30 mouse cellular contexts compared by ENCODE assay signal in genomic region chr6:122604260-122604659, GRCm38 (mm10). TPM values are rescaled to one million over a fixed set of nuclear protein-coding genes. Genes with fewer than 3 reads are reported as not detected.
DNase-seq lines count a peak whose midpoint lies in the region; ATAC-seq and TF ChIP-seq lines count a peak whose summit lies in the region.
"Had no signal": no experiment of that assay in that cellular context is flagged by ENCODE, and none has a peak within 500 bp of the region (broad histone marks: within the 10 kb centered on the region; RNA-seq: fewer than 3 reads in every experiment).

No protein-coding gene starts in this region.

- H3K4me1 ChIP-seq in kidney, postnatal 0 days (replicated peaks; ENCODE audit: insufficient read depth, low read length), result no peaks in the 10 kb centered on the region
- H3K4me1 ChIP-seq: intestine, embryonic 15.5 days; lung, embryonic 15.5 days had no signal

- no peaks in the 10 kb centered on the region for H3K27me3 ChIP-seq in kidney, postnatal 0 days (ENCODE audit: insufficient read depth, low read length)
- H3K27me3 ChIP-seq: forebrain, embryonic 12.5 days; intestine, embryonic 15.5 days; lung, embryonic 15.5 days; neural tube, embryonic 15.5 days; Patski had no signal

- no peak overlapping the region for H3K27ac ChIP-seq in kidney, postnatal 0 days
- H3K27ac ChIP-seq: forebrain, embryonic 12.5 days; hindbrain, embryonic 14.5 days; intestine, embryonic 15.5 days; left cerebral cortex, adult 2 months; lung, embryonic 15.5 days; midbrain, embryonic 10.5 days; neural tube, embryonic 15.5 days had no signal

- no peak for ATAC-seq in kidney, postnatal 0 days (replicated peaks; ENCODE audit: low FRiP score, low read depth)
- ATAC-seq in granulocyte monocyte progenitor cell, adult 5-6 weeks (replicated peaks; ENCODE audit: poor library complexity, severe bottlenecking), result peak; percentile 65
- ATAC-seq in monocyte, adult 5-6 weeks (replicated peaks; ENCODE audit: insufficient number of reproducible peaks, low FRiP score, low TSS enrichment, poor library complexity, severe bottlenecking), result peak; percentile 41; the same call in 1 of the 2 replicates
- ATAC-seq: activated CD4-positive, CD25-positive, alpha-beta regulatory T cell, adult 4 months; intestine, embryonic 15.5 days; Patski had no signal

- H3K9ac ChIP-seq in kidney, postnatal 0 days (ENCODE audit: low read depth, low read length), result no peak overlapping the region
- H3K9ac ChIP-seq: forebrain, embryonic 12.5 days; hindbrain, embryonic 14.5 days; intestine, embryonic 15.5 days; lung, embryonic 15.5 days; neural tube, embryonic 15.5 days had no signal

- TF ChIP-seq CTCF in kidney, postnatal 0 days (IDR thresholded peaks at IDR 0.05; ENCODE audit: low read depth), result no peak

- H3K9me3 ChIP-seq in kidney, postnatal 0 days (replicated peaks; ENCODE audit: low read length), result no peaks in the 10 kb centered on the region
- H3K9me3 ChIP-seq: forebrain, embryonic 12.5 days; intestine, embryonic 15.5 days; lung, embryonic 15.5 days; midbrain, embryonic 10.5 days; neural tube, embryonic 15.5 days had no signal

- DNase-seq in kidney, postnatal 0 days (ENCODE audit: low spot score), result peak; percentile 14
- DNase-seq in kidney, adult 11 months, result no peak
- peak; percentile 82 for DNase-seq in A20 (ENCODE audit: low read depth, low spot score)
- DNase-seq in embryo, embryonic 10 days (ENCODE audit: low spot score), result no peak
- no peak for DNase-seq in spleen, postnatal 10 days (ENCODE audit: low spot score in 2 of 2)
- no peak for DNase-seq in layer of hippocampus, adult 8-10 months (ENCODE audit: low spot score in 2 of 2)
- DNase-seq: adrenal gland, postnatal 25 days; cerebellum, adult 9-11 months; gastrocnemius, postnatal 25 days; heart, postnatal 14 days; right cerebral cortex, postnatal 4 days; thymus, postnatal 14 days had no signal

- no peak overlapping the region for H3K4me3 ChIP-seq in kidney, postnatal 0 days (replicated peaks; ENCODE audit: low read depth, low read length)
- H3K4me3 ChIP-seq: forebrain, embryonic 12.5 days; intestine, embryonic 15.5 days; left cerebral cortex, adult 2 months; lung, embryonic 15.5 days; midbrain, embryonic 10.5 days; myocyte; neural tube, embryonic 15.5 days had no signal

- no peak overlapping the region for H3K4me2 ChIP-seq in kidney, postnatal 0 days (ENCODE audit: low read length)
- H3K4me2 ChIP-seq: forebrain, embryonic 12.5 days; heart, embryonic 11.5 days; hindbrain, embryonic 14.5 days; intestine, embryonic 15.5 days; lung, embryonic 15.5 days; neural tube, embryonic 15.5 days had no signal

- H3K36me3 ChIP-seq in kidney, postnatal 0 days (ENCODE audit: insufficient read depth, low read length), result no peaks in the 10 kb centered on the region
- H3K36me3 ChIP-seq: forebrain, embryonic 12.5 days; intestine, embryonic 15.5 days; lung, embryonic 15.5 days; midbrain, embryonic 10.5 days; neural tube, embryonic 15.5 days had no signal

RNA-seq across cellular contexts. Expression of gene Apobec1, which starts 2.0 kb away (rescaled TPM):
- polyA plus RNA-seq in kidney, postnatal 0 days (2015; fragmentation: Nextera tagmentation; extraction: Ambion mirVana), result 3.6 TPM in 2 replicates
- 17.0 and 28.1 TPM in 2 replicates for total RNA-seq in granulocyte monocyte progenitor cell, adult 5-6 weeks (2014; fragmentation: Nextera tagmentation)
- total RNA-seq in granulocyte monocyte progenitor cell, adult 5-6 weeks (2017), result 11.9 and 15.3 TPM in 2 replicates
- total RNA-seq in monocyte, adult 5-6 weeks (2017), result 129 to 219 TPM (median 170 TPM) in 3 replicates
- 10 to 100 TPM in 1 of 4 experiments, 1 to 10 TPM in 3; 2.1 to 11.1 (median 4.4) TPM for total RNA-seq in layer of hippocampus, adult 8-10 months (2022)

RNA-seq across cellular contexts. Expression of gene Gdf3, which starts 5.6 kb away (rescaled TPM):
- not detected in 2 replicates for polyA plus RNA-seq in kidney, postnatal 0 days (2015; fragmentation: Nextera tagmentation; extraction: Ambion mirVana)
- total RNA-seq in granulocyte monocyte progenitor cell, adult 5-6 weeks (2014; fragmentation: Nextera tagmentation), result 3.5 and 3.8 TPM in 2 replicates
- 5.1 and 6.1 TPM in 2 replicates for total RNA-seq in granulocyte monocyte progenitor cell, adult 5-6 weeks (2017)
- 1.7 to 3.5 TPM (median 2.5 TPM) in 3 replicates for total RNA-seq in monocyte, adult 5-6 weeks (2017)
- total RNA-seq in layer of hippocampus, adult 8-10 months (2022), result not detected
- total RNA-seq: adrenal gland, postnatal 25 days; gastrocnemius, postnatal 25 days; heart, postnatal 14 days; layer of hippocampus, adult 18-20 months; left cerebral cortex, adult 2 months had no signal
- polyA plus RNA-seq: forebrain, embryonic 12.5 days; frontal cortex, adult 2 months; hindbrain, embryonic 14.5 days; kidney, embryonic 16.5 days; lung, embryonic 15.5 days; myocyte; Patski had no signal

RNA-seq across cellular contexts. Expression of gene Dppa3, which starts 21.9 kb away (rescaled TPM):
- not detected in 2 replicates for polyA plus RNA-seq in kidney, postnatal 0 days (2015; fragmentation: Nextera tagmentation; extraction: Ambion mirVana)
- not detected in 2 replicates for total RNA-seq in granulocyte monocyte progenitor cell, adult 5-6 weeks (2014; fragmentation: Nextera tagmentation)
- not detected in 2 replicates for total RNA-seq in granulocyte monocyte progenitor cell, adult 5-6 weeks (2017)
- total RNA-seq in monocyte, adult 5-6 weeks (2017), result 8.6 TPM in 1 of 3 replicates, not detected in the others
- total RNA-seq in layer of hippocampus, adult 8-10 months (2022), result not detected
- total RNA-seq: adrenal gland, postnatal 25 days; gastrocnemius, postnatal 25 days; heart, postnatal 14 days; layer of hippocampus, adult 18-20 months; left cerebral cortex, adult 2 months had no signal
- polyA plus RNA-seq: activated CD4-positive, CD25-positive, alpha-beta regulatory T cell, adult 4 months; forebrain, embryonic 12.5 days; frontal cortex, adult 2 months; heart, embryonic 11.5 days; hindbrain, embryonic 14.5 days; intestine, embryonic 15.5 days; kidney, embryonic 16.5 days; limb, embryonic 11.5 days; lung, embryonic 15.5 days; midbrain, embryonic 10.5 days; myocyte; neural tube, embryonic 15.5 days; Patski; stomach, embryonic 16.5 days had no signal

RNA-seq across cellular contexts. Expression of gene Aicda, which starts 50.7 kb away (rescaled TPM):
- not detected in 2 replicates for polyA plus RNA-seq in kidney, postnatal 0 days (2015; fragmentation: Nextera tagmentation; extraction: Ambion mirVana)
- total RNA-seq in granulocyte monocyte progenitor cell, adult 5-6 weeks (2014; fragmentation: Nextera tagmentation), result not detected in 2 replicates
- not detected in 2 replicates for total RNA-seq in granulocyte monocyte progenitor cell, adult 5-6 weeks (2017)
- 1.6 TPM in 1 of 3 replicates, not detected in the others for total RNA-seq in monocyte, adult 5-6 weeks (2017)
- total RNA-seq in layer of hippocampus, adult 8-10 months (2022), result not detected
- total RNA-seq: adrenal gland, postnatal 25 days; gastrocnemius, postnatal 25 days; heart, postnatal 14 days; layer of hippocampus, adult 18-20 months; left cerebral cortex, adult 2 months had no signal
- polyA plus RNA-seq: forebrain, embryonic 12.5 days; frontal cortex, adult 2 months; intestine, embryonic 15.5 days; kidney, embryonic 16.5 days; lung, embryonic 15.5 days; midbrain, embryonic 10.5 days; myocyte; Patski had no signal

Comparison
In these comparisons a context has a peak if more than half of its experiments do, and no peak if none do; other contexts are left out.
1. DNase-seq: peak in kidney, postnatal 0 days (single experiment) and A20 (single experiment); none in kidney, adult 11 months (single experiment), embryo, embryonic 10 days (single experiment), spleen, postnatal 10 days (0 of 2) and layer of hippocampus, adult 8-10 months (0 of 2).